Mouse (Mus musculus) adrenal gland, postnatal 0 days (tissue): ENCODE data around the gene Rbp3. TPM values are rescaled to one million over a fixed set of nuclear protein-coding genes. Genes with fewer than 3 reads are reported as not detected.

Experiments
- polyA plus RNA-seq: library from polyadenylated mRNA; unstranded; fragments of >200 nt; fragmentation: Nextera tagmentation; extraction: Ambion mirVana; gene quantifications from 2 replicates; pipeline ENCODE4 v1.2.1, GENCODE M21; 2015

The Rbp3 gene
- not detected in 2 replicates for polyA plus RNA-seq

DNA sequence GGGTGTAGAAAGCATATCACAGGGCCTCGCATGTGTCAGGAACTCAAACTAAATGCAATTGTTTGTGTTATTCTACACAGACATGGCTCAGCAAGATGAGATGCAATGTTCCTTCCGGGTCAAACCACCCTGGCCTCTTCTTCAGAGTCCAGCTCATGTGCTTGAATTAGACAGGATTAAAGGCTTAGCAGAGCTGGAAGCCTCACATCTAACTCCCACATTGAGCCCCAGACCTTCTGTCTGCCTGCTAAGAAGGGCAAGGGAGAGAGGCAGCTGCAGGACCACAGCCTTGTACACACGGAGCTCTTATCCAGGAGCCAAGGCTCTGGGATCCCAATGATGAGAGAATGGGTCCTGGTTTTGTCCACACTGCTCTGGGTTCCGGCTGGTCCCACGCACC lies at the start of gene Rbp3:
Rbp3 (plus strand) TSS at position 243 of the 400 bp plus-strand sequence.

DNA sequence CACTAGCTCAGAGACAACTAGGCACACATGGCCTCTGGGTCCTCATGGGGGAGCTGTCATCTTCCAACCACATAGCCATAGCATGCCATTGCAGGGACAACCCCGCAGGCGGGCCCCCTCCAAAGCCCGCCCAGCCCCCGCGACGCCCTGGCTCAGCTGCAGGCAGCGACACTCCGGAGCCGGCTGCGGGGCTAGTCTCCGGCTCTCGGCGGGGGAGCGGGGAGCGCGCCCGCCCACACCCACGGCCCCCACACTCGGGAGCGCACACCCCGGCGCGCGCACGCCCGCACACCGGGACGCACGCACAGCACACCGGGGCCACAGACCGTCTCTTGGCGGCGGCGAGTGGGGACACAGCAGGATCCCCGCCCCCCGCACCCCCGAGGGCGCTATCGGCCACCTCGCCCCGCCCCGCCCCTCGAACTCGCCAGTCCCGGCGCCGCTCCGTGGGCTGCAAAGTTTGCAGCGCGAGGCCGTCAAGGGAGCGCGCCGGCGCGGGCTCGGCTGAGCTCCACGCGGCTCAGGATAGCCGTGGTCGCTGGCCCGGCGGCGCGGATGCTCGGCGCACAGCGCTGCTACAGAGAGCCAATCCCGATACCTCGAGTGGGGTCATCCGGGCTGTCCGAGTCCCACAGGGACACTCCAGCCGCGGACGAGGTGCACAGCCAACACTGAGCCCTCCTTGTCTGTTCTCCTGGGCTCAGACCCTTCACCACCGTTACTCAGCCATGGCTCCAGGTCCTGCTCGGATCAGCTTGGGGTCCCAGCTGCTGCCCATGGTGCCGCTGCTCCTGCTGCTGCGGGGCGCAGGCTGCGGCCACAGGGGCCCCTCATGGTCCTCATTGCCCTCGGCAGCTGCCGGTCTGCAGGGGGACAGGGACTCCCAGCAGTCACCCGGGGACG lies 30.4 kb upstream of the Rbp3 start, which contains the start of gene Gdf10:
Gdf10 (plus strand) TSS at position 420 of the 903 bp plus-strand sequence.

GRCm38 (mm10) chr14:33940739-33941138 lies 13.1 kb upstream of the Rbp3 start, which contains the start of gene Gdf2:
Gdf2 (plus strand) TSS chr14:33941039.

GRCm38 (mm10) chr14:33978604-33979059 lies 24.8 kb downstream of the Rbp3 start, which contains the start of gene Zfp488:
Zfp488 (minus strand) TSS chr14:33978764.

Other genes with a start within 250 kb of the Rbp3 start
- 13.1 and 16.1 TPM in 2 replicates for gene Gdf10, start 30.4 kb upstream of the Rbp3 start, polyA plus RNA-seq
- 0.50 and 0.60 TPM in 2 replicates for gene Gdf2, start 13.0 kb upstream of the Rbp3 start, polyA plus RNA-seq
- not detected in 2 replicates for gene Zfp488, start 24.8 kb downstream of the Rbp3 start, polyA plus RNA-seq
- gene Gm30083, start 61.2 kb downstream of the Rbp3 start, polyA plus RNA-seq, result not detected in 2 replicates
- gene Gm5460, start 62.8 kb downstream of the Rbp3 start, polyA plus RNA-seq, result 0.06 and 0.17 TPM in 2 replicates
- not detected in 2 replicates for gene Antxrl, start 98.7 kb downstream of the Rbp3 start, polyA plus RNA-seq
- gene Anxa8, start 132.0 kb downstream of the Rbp3 start, polyA plus RNA-seq, result 4.6 and 5.2 TPM in 2 replicates
- gene A630023A22Rik, start 148.8 kb downstream of the Rbp3 start, polyA plus RNA-seq, result 0.32 TPM in 1 of 2 replicates, not detected in the other
- 0.11 TPM in 1 of 2 replicates, not detected in the other for gene Npy4r, start 198.5 kb downstream of the Rbp3 start, polyA plus RNA-seq
- gene Gprin2, start 247.7 kb downstream of the Rbp3 start, polyA plus RNA-seq, result 0.50 and 0.87 TPM in 2 replicates